Mouse (Mus musculus) small intestine, adult 2 months (tissue): Measurements from ENCODE around the gene Gng13. TPM values are rescaled to one million over a fixed set of nuclear protein-coding genes. Genes with fewer than 3 reads are reported as not detected.
A peak's percentile ranks its signal among the peaks of the same experiment; 100 is the strongest.

Experiments
- H3K27ac ChIP-seq: fragments of 200-500 bp; 2 replicates; pipeline ENCODE4 v1.5.1; 2012; ENCODE audit warnings: low read depth, low read length, control low read depth, inconsistent platforms; ENCODE audit not compliant: insufficient read depth
- H3K27me3 ChIP-seq: fragments of 200-500 bp; 2 replicates; pipeline ENCODE4 v1.6.1; 2012; ENCODE audit warnings: mild to moderate bottlenecking, moderate library complexity, low read length, inconsistent platforms; ENCODE audit not compliant: control insufficient read depth, insufficient read depth
- H3K36me3 ChIP-seq: fragments of 200-500 bp; 2 replicates; pipeline ENCODE4 v1.6.1; 2012; ENCODE audit warnings: mild to moderate bottlenecking, low read length, control low read depth, inconsistent platforms; ENCODE audit not compliant: control insufficient read depth, insufficient read depth
- H3K4me1 ChIP-seq: fragments of 200-500 bp; 2 replicates; pipeline ENCODE4 v1.6.1; 2012; ENCODE audit warnings: low read length, inconsistent platforms, mixed read lengths; ENCODE audit not compliant: control insufficient read depth, insufficient read depth, insufficient read length
- H3K4me3 ChIP-seq: fragments of 200-500 bp; 2 replicates; pipeline ENCODE4 v1.5.1; 2012; ENCODE audit warnings: low read depth, mild to moderate bottlenecking, control low read depth, inconsistent platforms, low read length, moderate library complexity
- CTCF ChIP-seq: fragments of 200-500 bp; IDR thresholded peaks from 2 replicates; pipeline ENCODE4 v1.5.1; 2012; ENCODE audit warnings: low read depth, mild to moderate bottlenecking, control low read depth, inconsistent platforms, low read length, moderate library complexity, mixed read lengths; ENCODE audit not compliant: insufficient replicate concordance, insufficient read length; ENCODE audit errors: extremely low read depth
- POLR2A ChIP-seq: fragments of 200-500 bp; IDR thresholded peaks from 2 replicates; pipeline ENCODE4 v1.6.1; 2012; ENCODE audit warnings: low read depth, mild to moderate bottlenecking, control low read depth, inconsistent platforms, low read length, moderate library complexity
- WGBS: fragments of 180-500 bp; shearing (Covaris S2); methylation state at CpG from one replicate; pipeline ENCODE4 v1.1.7; 2018; 5-methylcytosine and 5-hydroxymethylcytosine counted together
- polyA plus RNA-seq: library from polyadenylated mRNA; depleted of rRNA; stranded (reverse); fragments of >200 nt; gene quantifications from 2 replicates; pipeline ENCODE4 v1.2.3, GENCODE M21; 2012

Gene Gng13
- polyA plus RNA-seq, 1 experiment, result 0.30 TPM

GRCm38 (mm10) chr17:25688922-25689321, 28.0 kb upstream of the Gng13 start:
- no peaks in the 10 kb centered on the region for H3K36me3 ChIP-seq
- WGBS, result 74% methylated on average over 4 of the region's 4 CpGs
- H3K27me3 ChIP-seq, result no peaks in the 10 kb centered on the region
- H3K4me3 ChIP-seq, result no peak overlapping the region
- TF ChIP-seq CTCF, result no peak
- no peak for TF ChIP-seq POLR2A
- no peaks in the 10 kb centered on the region for H3K4me1 ChIP-seq
- no peak overlapping the region for H3K27ac ChIP-seq

GRCm38 (mm10) chr17:25696263-25696662, 20.7 kb upstream of the Gng13 start:
- TF ChIP-seq POLR2A (no peak), CTCF (no peak)
- no peak overlapping the region for H3K27ac ChIP-seq
- 7% methylated on average over 1 of the region's 1 CpGs for WGBS
- H3K36me3 ChIP-seq, result no peaks in the 10 kb centered on the region
- no peaks in the 10 kb centered on the region for H3K4me1 ChIP-seq
- H3K27me3 ChIP-seq, result no peaks in the 10 kb centered on the region
- no peak overlapping the region for H3K4me3 ChIP-seq

DNA sequence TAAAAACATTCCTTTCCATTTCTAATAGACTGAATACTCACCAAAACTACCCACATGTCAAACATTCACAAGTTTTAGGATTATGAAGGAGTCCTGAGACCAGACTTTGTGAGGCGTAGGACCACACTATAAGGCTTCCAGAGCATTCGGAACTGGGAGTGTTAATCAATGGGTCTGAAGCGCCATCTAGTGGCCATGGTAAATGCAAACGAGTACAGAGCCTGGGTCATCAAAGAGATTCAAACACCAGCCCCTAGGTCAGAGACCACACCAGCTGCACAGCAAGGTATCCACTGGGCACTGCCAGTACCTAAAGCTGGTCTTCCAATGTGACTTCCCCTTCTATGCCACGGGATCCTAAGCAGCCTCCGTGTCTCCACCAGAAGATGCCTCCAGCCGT, 18.5 kb upstream of the Gng13 start:
- WGBS, result 9% methylated on average over 7 of the region's 7 CpGs

DNA sequence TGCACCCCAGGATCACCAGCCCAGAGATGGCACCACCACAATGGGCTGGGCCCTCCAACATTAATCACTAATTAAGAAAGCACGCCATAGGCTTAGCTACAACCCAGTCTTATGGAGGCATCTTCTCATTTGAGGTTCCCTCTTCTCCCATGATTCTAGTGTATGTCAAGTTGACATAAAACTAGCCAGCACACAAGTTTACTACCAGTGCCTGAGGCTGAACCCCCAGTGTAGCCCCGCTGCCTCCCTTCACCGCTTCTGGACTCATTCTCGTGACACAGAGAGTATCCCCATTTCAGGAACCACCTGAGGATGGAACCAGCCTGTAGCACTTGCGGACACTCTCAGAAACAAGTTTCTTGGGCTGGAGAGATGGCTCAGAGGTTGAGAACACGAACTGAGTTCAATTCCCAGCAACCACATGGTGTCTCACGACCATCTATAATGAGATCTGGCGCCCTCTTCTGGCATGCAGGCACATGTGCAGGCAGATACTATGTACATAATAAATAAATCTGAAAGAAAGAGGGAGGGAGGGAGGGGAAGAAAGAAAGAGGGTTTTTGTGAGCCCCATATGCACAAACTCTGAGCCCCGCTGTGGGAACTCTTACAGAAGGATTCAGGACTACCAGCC, 16.0 kb upstream of the Gng13 start:
- Histone ChIP-seq H3K27ac (no peak overlapping the region), H3K27me3 (no peaks in the 10 kb centered on the region), H3K4me3 (no peak overlapping the region), H3K36me3 (no peaks in the 10 kb centered on the region), H3K4me1 (no peaks in the 10 kb centered on the region)
- 56% methylated on average over 9 of the region's 9 CpGs for WGBS
- no peak for TF ChIP-seq CTCF
- no peak for TF ChIP-seq POLR2A

More for the DNA sequence above, 18.5 kb upstream of the Gng13 start:
- H3K36me3 ChIP-seq, result no peaks in the 10 kb centered on the region
- H3K27ac ChIP-seq, result no peak overlapping the region
- no peak overlapping the region for H3K4me3 ChIP-seq
- TF ChIP-seq CTCF, result peak; percentile 60; the same call in 1 of the 2 replicates
- TF ChIP-seq POLR2A, result no peak
- H3K4me1 ChIP-seq, result no peaks in the 10 kb centered on the region
- no peaks in the 10 kb centered on the region for H3K27me3 ChIP-seq

DNA sequence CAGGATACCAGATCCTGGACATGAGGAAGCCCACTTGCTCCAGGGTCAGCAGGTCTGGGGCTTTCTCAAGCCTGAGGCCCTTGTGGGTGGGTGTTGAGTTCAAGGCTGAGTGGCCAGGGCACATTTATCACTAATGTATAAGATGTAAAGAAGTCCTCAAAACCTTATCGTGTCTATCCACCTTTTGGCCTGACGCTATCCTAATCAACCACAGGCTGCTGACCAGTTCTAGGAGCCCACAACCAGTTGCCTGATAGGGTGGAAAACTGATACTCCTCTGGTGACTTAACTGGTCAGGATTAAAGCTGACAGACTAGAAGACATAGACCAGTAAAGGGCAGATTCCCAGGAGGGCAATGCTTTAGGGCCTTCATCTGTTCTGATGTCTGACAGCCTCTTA, 7.0 kb upstream of the Gng13 start:
- no peak for TF ChIP-seq CTCF
- no peak for TF ChIP-seq POLR2A
- H3K27ac ChIP-seq, result no peak overlapping the region
- no peaks in the 10 kb centered on the region for H3K36me3 ChIP-seq
- whole genome bisulfite sequencing, result 92% methylated on average over 2 of the region's 2 CpGs
- H3K4me3 ChIP-seq, result no peak overlapping the region
- H3K27me3 ChIP-seq, result no peaks in the 10 kb centered on the region; the same call in 1 of the 2 replicates
- no peaks in the 10 kb centered on the region for H3K4me1 ChIP-seq

GRCm38 (mm10) chr17:25711136-25711535, 5.8 kb upstream of the Gng13 start:
- Histone ChIP-seq H3K27ac (no peak overlapping the region), H3K36me3 (no peaks in the 10 kb centered on the region), H3K27me3 (peaks cover 1% of the 10 kb centered on the region; the same call in 1 of the 2 replicates), H3K4me3 (no peak overlapping the region), H3K4me1 (no peaks in the 10 kb centered on the region)
- TF ChIP-seq POLR2A, result no peak
- TF ChIP-seq CTCF, result no peak
- WGBS, result 62% methylated on average over 4 of the region's 4 CpGs

GRCm38 (mm10) chr17:25715627-25716026, 1.3 kb upstream of the Gng13 start:
- peaks cover 6% of the 10 kb centered on the region; the same call in 1 of the 2 replicates for H3K27me3 ChIP-seq
- 45% methylated on average over 3 of the region's 3 CpGs for WGBS
- TF ChIP-seq CTCF (no peak), POLR2A (no peak)

DNA sequence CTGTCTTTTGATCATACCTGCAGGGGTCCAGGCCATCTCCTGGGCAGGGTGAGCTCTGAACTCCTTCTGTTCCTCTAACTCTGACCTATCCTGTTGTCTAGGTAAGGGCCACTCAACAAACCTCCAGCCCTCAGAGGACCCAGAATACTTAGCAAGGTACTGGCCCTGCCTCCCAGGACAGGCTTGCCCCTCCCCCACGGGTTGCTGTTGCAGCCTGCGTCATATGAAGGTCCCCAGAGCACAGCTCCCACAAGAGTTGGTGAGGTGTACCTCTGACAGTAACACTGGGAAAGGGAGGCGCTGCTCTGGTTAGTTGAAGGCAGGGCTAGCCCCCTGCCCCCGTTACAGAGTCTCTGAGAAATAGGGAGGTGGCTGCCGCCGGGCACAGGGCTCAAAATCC, 841 bp upstream of the Gng13 start:
- Histone ChIP-seq H3K36me3 (no peaks in the 10 kb centered on the region), H3K27ac (no peak overlapping the region), H3K4me1 (peaks cover 6% of the 10 kb centered on the region; the same call in 1 of the 2 replicates), H3K27me3 (peaks cover 6% of the 10 kb centered on the region; the same call in 1 of the 2 replicates), H3K4me3 (no peak overlapping the region)
- TF ChIP-seq POLR2A, result no peak
- no peak for TF ChIP-seq CTCF
- 9% methylated on average over 6 of the region's 6 CpGs for WGBS

More at GRCm38 (mm10) chr17:25715627-25716026, 1.3 kb upstream of the Gng13 start:
- no peak overlapping the region for H3K4me3 ChIP-seq
- H3K4me1 ChIP-seq, result peaks cover 6% of the 10 kb centered on the region; the same call in 1 of the 2 replicates
- H3K36me3 ChIP-seq, result no peaks in the 10 kb centered on the region
- H3K27ac ChIP-seq, result no peak overlapping the region
